Mouse (Mus musculus) left cerebral cortex, adult 2 months (tissue): ENCODE measurements at regions not wholly inside any gene's neighbourhood (a gene's known extent, or its start where the extent isn't known, plus 50 kb on each side); places are given as distances from the start of the nearest gene placed in this dataset.

Experiments used
- DNase-seq, 2 experiments: peaks; one replicate each; pipeline ENCODE4 v3.0.0; 2021 to 2022; ENCODE audit warnings: low spot score in 2 of 2, mixed read lengths in 1 of 2; ENCODE audit errors: extremely low spot score in 1 of 2
- H3K27ac ChIP-seq: fragments of 200-600 bp; 2 replicates; pipeline ENCODE4 v1.8.1; 2022
- H3K4me3 ChIP-seq: fragments of 200-600 bp; 2 replicates; pipeline ENCODE4 v1.8.1; 2022
- CTCF ChIP-seq: fragments of 200-600 bp; IDR thresholded peaks from 2 replicates; pipeline ENCODE4 v1.8.1; 2022; ENCODE audit warnings: antibody characterized with exemption, mild to moderate bottlenecking, moderate library complexity
- intact Hi-C: fragments of 180-260 bp; cut with DNase I; formaldehyde crosslinking; loops from one replicate; pipeline ENCODE4 v1.15.1; 2025

- no peak overlapping the region for H3K27ac ChIP-seq
- no peak overlapping the region for H3K4me3 ChIP-seq
- no peak for DNase-seq
- TF ChIP-seq CTCF, result no peak
- intact Hi-C loops, result no loop called here
These were observed 176.3 kb upstream of the Crim1 start for GRCm38 (mm10) chr17:78023507-78024355.

- H3K4me3 ChIP-seq, result no peak overlapping the region
- intact Hi-C loops, result no loop called here
- no peak overlapping the region for H3K27ac ChIP-seq
- no peak for TF ChIP-seq CTCF
- DNase-seq, result no peak
These were observed 175.7 kb upstream of the Crim1 start for GRCm38 (mm10) chr17:78024356-78024723.

- Histone ChIP-seq H3K27ac (no peak overlapping the region), H3K4me3 (no peak overlapping the region)
- TF ChIP-seq CTCF, result no peak
- DNase-seq, result no peak
- intact Hi-C loops, result no loop called here
These were observed 174.8 kb upstream of the Crim1 start for GRCm38 (mm10) chr17:78025294-78025693.

- Histone ChIP-seq H3K4me3 (no peak overlapping the region), H3K27ac (no peak overlapping the region)
- intact Hi-C loops, result no loop called here
- TF ChIP-seq CTCF, result peak; percentile 8
- DNase-seq, result no peak
These were observed 164.4 kb upstream of the Crim1 start for GRCm38 (mm10) chr17:78035648-78036047.

GRCm38 (mm10) chr17:78040338-78040737 lies 159.7 kb upstream of the Crim1 start:
- intact Hi-C loops, result no loop called here
- no peak for DNase-seq
- TF ChIP-seq CTCF, result no peak
- Histone ChIP-seq H3K27ac (no peak overlapping the region), H3K4me3 (no peak overlapping the region)

GRCm38 (mm10) chr17:78041204-78041603 lies 158.8 kb upstream of the Crim1 start:
- no peak for DNase-seq
- no peak; the same call in 1 of the 2 replicates for TF ChIP-seq CTCF
- intact Hi-C loops, result no loop called here
- H3K27ac ChIP-seq, result no peak overlapping the region
- H3K4me3 ChIP-seq, result no peak overlapping the region

- intact Hi-C loops, result no loop called here
- TF ChIP-seq CTCF, result no peak
- H3K27ac ChIP-seq, result no peak overlapping the region
- no peak overlapping the region for H3K4me3 ChIP-seq
- DNase-seq, result no peak
These were observed 150.3 kb upstream of the Crim1 start for GRCm38 (mm10) chr17:78049766-78050165.

GRCm38 (mm10) chr17:78050203-78050602 lies 149.8 kb upstream of the Crim1 start:
- intact Hi-C loops, result no loop called here
- no peak for DNase-seq
- TF ChIP-seq CTCF, result peak; percentile 4
- Histone ChIP-seq H3K4me3 (no peak overlapping the region), H3K27ac (no peak overlapping the region)

GRCm38 (mm10) chr17:78075892-78076291 lies 124.2 kb upstream of the Crim1 start:
- TF ChIP-seq CTCF, result no peak
- no peak for DNase-seq
- Histone ChIP-seq H3K4me3 (no peak overlapping the region), H3K27ac (no peak overlapping the region)
- intact Hi-C loops, result no loop called here

- Histone ChIP-seq H3K4me3 (no peak overlapping the region), H3K27ac (no peak overlapping the region)
- intact Hi-C loops, result no loop called here
- DNase-seq, result no peak
- TF ChIP-seq CTCF, result no peak
These were observed 121.7 kb upstream of the Crim1 start for GRCm38 (mm10) chr17:78078381-78078780.

- H3K27ac ChIP-seq, result no peak overlapping the region
- no peak overlapping the region for H3K4me3 ChIP-seq
- TF ChIP-seq CTCF, result no peak
- DNase-seq, result no peak
- intact Hi-C loops, result no loop called here
These were observed 115.6 kb upstream of the Crim1 start for GRCm38 (mm10) chr17:78084419-78084818.

- no peak overlapping the region for H3K4me3 ChIP-seq
- no peak for DNase-seq
- H3K27ac ChIP-seq, result no peak overlapping the region
- no peak for TF ChIP-seq CTCF
- intact Hi-C loops, result no loop called here
These were observed 113.1 kb upstream of the Crim1 start for GRCm38 (mm10) chr17:78086963-78087362.

- TF ChIP-seq CTCF, result no peak
- intact Hi-C loops, result no loop called here
- H3K4me3 ChIP-seq, result no peak overlapping the region
- DNase-seq, result no peak
- H3K27ac ChIP-seq, result no peak overlapping the region
These were observed 102.3 kb upstream of the Crim1 start for GRCm38 (mm10) chr17:78097699-78098098.
